Mouse (Mus musculus) liver, embryonic 12.5 days (tissue): ENCODE measurements at regions not wholly inside any gene's neighbourhood (a gene's known extent, or its start where the extent isn't known, plus 50 kb on each side); places are given as distances from the start of the nearest gene placed in this dataset.

Source experiments
- ATAC-seq: fragments of 200-750 bp; cut with Nextera tagmentation; 2 replicates; pipeline ENCODE4 v1.8.0; 2017; ENCODE audit warnings: moderate number of reproducible peaks, mild to moderate bottlenecking, moderate library complexity
- H3K27ac ChIP-seq: fragments of 300-500 bp; sonication (generic); 2 replicates; pipeline ENCODE4 v1.5.1; 2016; ENCODE audit warnings: mild to moderate bottlenecking
- H3K27me3 ChIP-seq: fragments of 300-500 bp; sonication (generic); replicated peaks from 2 replicates; pipeline ENCODE4 v1.6.1; 2016; ENCODE audit warnings: mild to moderate bottlenecking, moderate library complexity
- H3K36me3 ChIP-seq: fragments of 300-500 bp; sonication (generic); 2 replicates; pipeline ENCODE4 v1.6.1; 2016; ENCODE audit warnings: mild to moderate bottlenecking, moderate library complexity
- H3K4me1 ChIP-seq: fragments of 300-500 bp; sonication (generic); 2 replicates; pipeline ENCODE4 v1.6.1; 2016
- H3K4me2 ChIP-seq: fragments of 300-500 bp; sonication (generic); 2 replicates; pipeline ENCODE4 v1.6.1; 2016; ENCODE audit warnings: mild to moderate bottlenecking, moderate library complexity
- H3K4me3 ChIP-seq: fragments of 300-500 bp; sonication (generic); 2 replicates; pipeline ENCODE4 v1.5.1; 2016; ENCODE audit warnings: mild to moderate bottlenecking, moderate library complexity
- H3K9ac ChIP-seq: fragments of 300-500 bp; sonication (generic); 2 replicates; pipeline ENCODE4 v1.6.1; 2016; ENCODE audit warnings: mild to moderate bottlenecking, moderate library complexity
- H3K9me3 ChIP-seq: fragments of 300-500 bp; sonication (generic); replicated peaks from 2 replicates; pipeline ENCODE4 v1.6.1; 2016; ENCODE audit warnings: mild to moderate bottlenecking, moderate library complexity
- WGBS: fragments of 180-500 bp; shearing (Covaris S2); methylation state at CpG from one replicate; pipeline ENCODE4 v1.1.7; 2016; ENCODE audit not compliant: insufficient replicate concordance; 5-methylcytosine and 5-hydroxymethylcytosine counted together

- Histone ChIP-seq H3K27me3 (no peaks in the 10 kb centered on the region), H3K27ac (no peak overlapping the region), H3K9ac (no peak overlapping the region), H3K36me3 (no peaks in the 10 kb centered on the region), H3K9me3 (no peaks in the 10 kb centered on the region), H3K4me2 (no peak overlapping the region), H3K4me3 (no peak overlapping the region), H3K4me1 (no peaks in the 10 kb centered on the region)
- no peak for ATAC-seq
These were observed 247.3 kb downstream of the Irx2 start for GRCm38 (mm10) chr13:72875921-72876320.

- H3K36me3 ChIP-seq = no peaks in the 10 kb centered on the region
- no peaks in the 10 kb centered on the region for H3K9me3 ChIP-seq
- H3K4me3 ChIP-seq = no peak overlapping the region
- H3K27ac ChIP-seq = no peak overlapping the region
- no peak overlapping the region for H3K9ac ChIP-seq
- no peak for ATAC-seq
- no peaks in the 10 kb centered on the region; the same call in 1 of the 2 replicates for H3K27me3 ChIP-seq
- no peaks in the 10 kb centered on the region for H3K4me1 ChIP-seq
- 61% methylated on average over 11 of the region's 11 CpGs for WGBS
- H3K4me2 ChIP-seq = no peak overlapping the region
These were observed 266.4 kb downstream of the Irx2 start for GRCm38 (mm10) chr13:72894982-72895381.

- Histone ChIP-seq H3K4me3 (no peak overlapping the region), H3K9ac (no peak overlapping the region), H3K36me3 (no peaks in the 10 kb centered on the region), H3K27ac (no peak overlapping the region), H3K4me1 (no peaks in the 10 kb centered on the region), H3K27me3 (no peaks in the 10 kb centered on the region), H3K9me3 (no peaks in the 10 kb centered on the region), H3K4me2 (no peak overlapping the region)
- WGBS = 38% methylated on average over 2 of the region's 2 CpGs
- ATAC-seq = no peak
These were observed 274.0 kb downstream of the Irx2 start for GRCm38 (mm10) chr13:72902576-72902975.

GRCm38 (mm10) chr13:72918895-72919294 lies 290.3 kb downstream of the Irx2 start:
- no peak overlapping the region for H3K4me2 ChIP-seq
- 66% methylated on average over 4 of the region's 4 CpGs for WGBS
- H3K9ac ChIP-seq = no peak overlapping the region
- no peaks in the 10 kb centered on the region for H3K9me3 ChIP-seq
- H3K4me3 ChIP-seq = no peak overlapping the region
- H3K36me3 ChIP-seq = no peaks in the 10 kb centered on the region
- no peaks in the 10 kb centered on the region for H3K4me1 ChIP-seq
- no peak overlapping the region for H3K27ac ChIP-seq
- ATAC-seq = no peak
- no peaks in the 10 kb centered on the region for H3K27me3 ChIP-seq

GRCm38 (mm10) chr13:72920368-72920767 lies 291.7 kb downstream of the Irx2 start:
- Histone ChIP-seq H3K27me3 (no peaks in the 10 kb centered on the region), H3K4me1 (no peaks in the 10 kb centered on the region), H3K4me3 (no peak overlapping the region), H3K9me3 (no peaks in the 10 kb centered on the region), H3K4me2 (no peak overlapping the region), H3K36me3 (no peaks in the 10 kb centered on the region), H3K9ac (no peak overlapping the region), H3K27ac (no peak overlapping the region)
- 21% methylated on average over 1 of the region's 1 CpGs for WGBS
- no peak for ATAC-seq

GRCm38 (mm10) chr13:72924560-72925135 lies 296.0 kb downstream of the Irx2 start:
- H3K9me3 ChIP-seq = no peaks in the 10 kb centered on the region
- ATAC-seq = no peak
- H3K27ac ChIP-seq = no peak overlapping the region
- no peaks in the 10 kb centered on the region for H3K27me3 ChIP-seq
- WGBS = 28% methylated on average over 6 of the region's 6 CpGs
- H3K4me1 ChIP-seq = no peaks in the 10 kb centered on the region
- H3K9ac ChIP-seq = no peak overlapping the region
- H3K4me3 ChIP-seq = no peak overlapping the region
- no peaks in the 10 kb centered on the region for H3K36me3 ChIP-seq
- H3K4me2 ChIP-seq = no peak overlapping the region

GRCm38 (mm10) chr13:72937246-72937645 lies 308.6 kb downstream of the Irx2 start:
- Histone ChIP-seq H3K4me1 (no peaks in the 10 kb centered on the region), H3K27ac (no peak overlapping the region), H3K4me2 (no peak overlapping the region), H3K36me3 (no peaks in the 10 kb centered on the region), H3K27me3 (no peaks in the 10 kb centered on the region), H3K9me3 (no peaks in the 10 kb centered on the region), H3K4me3 (no peak overlapping the region), H3K9ac (no peak overlapping the region)
- 46% methylated on average over 4 of the region's 4 CpGs for WGBS
- ATAC-seq = no peak

GRCm38 (mm10) chr13:72938156-72938874 lies 309.7 kb downstream of the Irx2 start:
- 50% methylated on average over 13 of the region's 13 CpGs for WGBS
- H3K27ac ChIP-seq = no peak overlapping the region
- H3K4me3 ChIP-seq = no peak overlapping the region
- H3K36me3 ChIP-seq = no peaks in the 10 kb centered on the region
- no peak for ATAC-seq
- no peaks in the 10 kb centered on the region for H3K9me3 ChIP-seq
- no peaks in the 10 kb centered on the region for H3K4me1 ChIP-seq
- no peak overlapping the region for H3K4me2 ChIP-seq
- H3K27me3 ChIP-seq = no peaks in the 10 kb centered on the region
- H3K9ac ChIP-seq = no peak overlapping the region

- H3K9ac ChIP-seq = no peak overlapping the region
- no peak overlapping the region for H3K27ac ChIP-seq
- H3K27me3 ChIP-seq = no peaks in the 10 kb centered on the region
- no peak overlapping the region for H3K4me2 ChIP-seq
- no peaks in the 10 kb centered on the region for H3K36me3 ChIP-seq
- no peak overlapping the region for H3K4me3 ChIP-seq
- H3K9me3 ChIP-seq = no peaks in the 10 kb centered on the region
- no peaks in the 10 kb centered on the region for H3K4me1 ChIP-seq
- 59% methylated on average over 7 of the region's 7 CpGs for WGBS
- ATAC-seq = no peak
These were observed 312.7 kb upstream of the Irx4 start for GRCm38 (mm10) chr13:72947374-72948165.

GRCm38 (mm10) chr13:72958616-72959518 lies 301.4 kb upstream of the Irx4 start:
- Histone ChIP-seq H3K4me2 (0 out of 2 replicates have a peak overlapping the region, but pooled peaks have one; percentile 10), H3K36me3 (no peaks in the 10 kb centered on the region), H3K9me3 (no peaks in the 10 kb centered on the region), H3K4me3 (no peak overlapping the region), H3K27ac (no peak overlapping the region), H3K4me1 (no peaks in the 10 kb centered on the region), H3K9ac (no peak overlapping the region), H3K27me3 (peaks cover 9% of the 10 kb centered on the region; the same call in 1 of the 2 replicates)
- 45% methylated on average over 15 of the region's 15 CpGs for WGBS
- ATAC-seq = no peak

GRCm38 (mm10) chr13:72961291-72961690 lies 299.0 kb upstream of the Irx4 start:
- H3K27me3 ChIP-seq = peaks cover 9% of the 10 kb centered on the region; the same call in 1 of the 2 replicates
- no peak for ATAC-seq
- no peak overlapping the region for H3K4me3 ChIP-seq
- H3K4me1 ChIP-seq = no peaks in the 10 kb centered on the region
- H3K9ac ChIP-seq = no peak overlapping the region
- H3K9me3 ChIP-seq = no peaks in the 10 kb centered on the region
- no peak overlapping the region for H3K4me2 ChIP-seq
- no peaks in the 10 kb centered on the region for H3K36me3 ChIP-seq
- H3K27ac ChIP-seq = no peak overlapping the region
- WGBS = 71% methylated on average over 3 of the region's 3 CpGs
